Mouse (Mus musculus): ENCODE measurements around the gene Ptgds. TPM values are rescaled to one million over a fixed set of nuclear protein-coding genes. Genes with fewer than 3 reads are reported as not detected.
A peak's percentile ranks its signal among the peaks of the same experiment; 100 is the strongest.

The Ptgds gene
- polyA plus RNA-seq (2014; fragmentation: Nextera tagmentation; extraction: Ambion mirVana): not detected in 2 replicates

DNA sequence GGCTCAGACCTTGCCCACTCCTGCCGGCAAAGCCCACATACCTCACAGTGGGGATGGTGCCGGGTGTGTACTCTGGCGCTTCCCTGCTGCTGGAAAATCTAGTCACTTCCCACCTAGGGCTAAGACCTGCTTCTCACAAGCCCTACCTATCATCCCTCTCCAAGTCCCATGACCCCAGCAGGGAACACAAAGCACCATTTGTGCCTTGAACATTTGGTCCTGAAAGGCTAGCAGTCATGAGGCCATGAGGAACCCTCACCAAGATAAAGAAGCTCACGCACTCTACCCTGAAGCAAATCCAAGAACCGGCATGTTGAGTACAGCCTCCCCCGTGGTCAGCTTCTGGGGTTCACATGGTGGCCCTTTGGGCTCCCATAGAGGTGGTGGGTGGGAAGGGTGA lies at the start of gene Ptgds:
Gene Ptgds, minus strand, starts transcription at position 78 of the 400 bp plus-strand sequence.
- 49% methylated on average over 6 of the region's 6 CpGs for WGBS
- H3K4me2 ChIP-seq (ENCODE audit: low read depth, severe bottlenecking): no peak within 1 kb of the TSS
- no peak within 1 kb of the TSS for H3K27ac ChIP-seq (replicated peaks; ENCODE audit: low read depth, low read length)
- H3K9me3 ChIP-seq (ENCODE audit: control insufficient read depth, low read length): no peaks in the 10 kb centered on the region
- H3K9ac ChIP-seq (ENCODE audit: low read length): no peak within 1 kb of the TSS
- no peak within 1 kb of the TSS for H3K4me3 ChIP-seq (ENCODE audit: low read depth, low read length)
- ATAC-seq (ENCODE audit: insufficient number of reproducible peaks, low FRiP score, low TSS enrichment, low read depth) (no peak), DNase-seq (ENCODE audit: low spot score) (no peak)
- H3K36me3 ChIP-seq (ENCODE audit: control insufficient read depth, insufficient read depth, low read length): no peaks in the 10 kb centered on the region
- no peaks in the 10 kb centered on the region for H3K27me3 ChIP-seq (ENCODE audit: control insufficient read depth, insufficient read depth, low read length)
- peaks cover 5% of the 10 kb centered on the region; the same call in 1 of the 2 replicates for H3K4me1 ChIP-seq (ENCODE audit: control insufficient read depth, insufficient read depth, low read length)

DNA sequence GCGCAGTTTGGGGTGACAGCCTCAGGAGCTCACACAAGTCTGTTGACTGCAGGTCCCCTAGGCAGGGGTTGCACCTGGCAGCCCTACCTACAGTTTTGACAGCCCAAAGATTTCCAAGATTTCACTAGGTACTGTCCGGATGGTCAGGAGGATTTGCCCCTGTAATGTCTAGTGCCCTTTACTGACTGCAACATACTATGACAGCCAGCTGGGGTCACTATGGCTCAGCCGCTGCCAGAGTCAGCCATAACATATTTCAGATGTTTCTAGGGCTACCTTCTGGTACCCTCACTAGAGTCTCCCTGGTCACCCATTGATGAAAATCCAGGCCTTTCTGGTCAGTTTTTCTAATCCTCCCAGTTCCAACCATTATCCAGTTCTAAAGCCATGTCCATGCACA lies 40.1 kb upstream of the Ptgds start:
- no peak overlapping the region for H3K4me2 ChIP-seq (ENCODE audit: low read depth, severe bottlenecking)
- no peak for DNase-seq (ENCODE audit: low spot score)

GRCm38 (mm10) chr2:25506964-25507363 lies 37.1 kb upstream of the Ptgds start:
- H3K27ac ChIP-seq (replicated peaks; ENCODE audit: low read depth, low read length): no peak overlapping the region
- H3K4me3 ChIP-seq (ENCODE audit: low read depth, low read length): no peak overlapping the region
- 27% methylated on average over 5 of the region's 5 CpGs for WGBS
- ATAC-seq (ENCODE audit: insufficient number of reproducible peaks, low FRiP score, low TSS enrichment, low read depth) (no peak), DNase-seq (ENCODE audit: low spot score) (no peak)
- no peak overlapping the region for H3K4me2 ChIP-seq (ENCODE audit: low read depth, severe bottlenecking)
- peaks cover 9% of the 10 kb centered on the region; the same call in 1 of the 2 replicates for H3K36me3 ChIP-seq (ENCODE audit: control insufficient read depth, insufficient read depth, low read length)
- H3K27me3 ChIP-seq (ENCODE audit: control insufficient read depth, insufficient read depth, low read length): no peaks in the 10 kb centered on the region
- no peaks in the 10 kb centered on the region for H3K4me1 ChIP-seq (ENCODE audit: control insufficient read depth, insufficient read depth, low read length)
- H3K9ac ChIP-seq (ENCODE audit: low read length): no peak overlapping the region
- H3K9me3 ChIP-seq (ENCODE audit: control insufficient read depth, low read length): no peaks in the 10 kb centered on the region

More for the DNA sequence above, 40.1 kb upstream of the Ptgds start:
- H3K9ac ChIP-seq (ENCODE audit: low read length): no peak overlapping the region
- H3K36me3 ChIP-seq (ENCODE audit: control insufficient read depth, insufficient read depth, low read length): peaks cover 3% of the 10 kb centered on the region; the same call in 1 of the 2 replicates
- no peak for ATAC-seq (ENCODE audit: insufficient number of reproducible peaks, low FRiP score, low TSS enrichment, low read depth)
- no peaks in the 10 kb centered on the region for H3K4me1 ChIP-seq (ENCODE audit: control insufficient read depth, insufficient read depth, low read length)
- WGBS: 65% methylated on average over 3 of the region's 3 CpGs
- H3K27ac ChIP-seq (replicated peaks; ENCODE audit: low read depth, low read length): no peak overlapping the region
- no peaks in the 10 kb centered on the region for H3K9me3 ChIP-seq (ENCODE audit: control insufficient read depth, low read length)
- no peak overlapping the region for H3K4me3 ChIP-seq (ENCODE audit: low read depth, low read length)
- H3K27me3 ChIP-seq (ENCODE audit: control insufficient read depth, insufficient read depth, low read length): no peaks in the 10 kb centered on the region

GRCm38 (mm10) chr2:25505860-25506259 lies 36.0 kb upstream of the Ptgds start:
- no peak for ATAC-seq (ENCODE audit: insufficient number of reproducible peaks, low FRiP score, low TSS enrichment, low read depth)
- DNase-seq (ENCODE audit: low spot score): no peak
- Histone ChIP-seq H3K9ac (ENCODE audit: low read length) (no peak overlapping the region), H3K36me3 (ENCODE audit: control insufficient read depth, insufficient read depth, low read length) (peaks cover 9% of the 10 kb centered on the region; the same call in 1 of the 2 replicates), H3K27me3 (ENCODE audit: control insufficient read depth, insufficient read depth, low read length) (no peaks in the 10 kb centered on the region), H3K4me2 (ENCODE audit: low read depth, severe bottlenecking) (no peak overlapping the region), H3K4me1 (ENCODE audit: control insufficient read depth, insufficient read depth, low read length) (peaks cover 7% of the 10 kb centered on the region), H3K9me3 (ENCODE audit: control insufficient read depth, low read length) (no peaks in the 10 kb centered on the region), H3K27ac (replicated peaks; ENCODE audit: low read depth, low read length) (no peak overlapping the region), H3K4me3 (ENCODE audit: low read depth, low read length) (no peak overlapping the region)
- 94% methylated on average over 4 of the region's 4 CpGs for WGBS

- ATAC-seq (ENCODE audit: insufficient number of reproducible peaks, low FRiP score, low TSS enrichment, low read depth): no peak
- Histone ChIP-seq H3K4me2 (ENCODE audit: low read depth, severe bottlenecking) (no peak overlapping the region), H3K27me3 (ENCODE audit: control insufficient read depth, insufficient read depth, low read length) (no peaks in the 10 kb centered on the region), H3K4me3 (ENCODE audit: low read depth, low read length) (no peak overlapping the region), H3K27ac (replicated peaks; ENCODE audit: low read depth, low read length) (no peak overlapping the region), H3K4me1 (ENCODE audit: control insufficient read depth, insufficient read depth, low read length) (peaks cover 7% of the 10 kb centered on the region), H3K9ac (ENCODE audit: low read length) (no peak overlapping the region), H3K36me3 (ENCODE audit: control insufficient read depth, insufficient read depth, low read length) (peaks cover 9% of the 10 kb centered on the region; the same call in 1 of the 2 replicates), H3K9me3 (ENCODE audit: control insufficient read depth, low read length) (no peaks in the 10 kb centered on the region)
- WGBS: 93% methylated on average over 1 of the region's 1 CpGs
- DNase-seq (ENCODE audit: low spot score): no peak
Measured at GRCm38 (mm10) chr2:25505000-25505399, 35.2 kb upstream of the Ptgds start.

GRCm38 (mm10) chr2:25504538-25504937 lies 34.7 kb upstream of the Ptgds start:
- no peak for DNase-seq (ENCODE audit: low spot score)

DNA sequence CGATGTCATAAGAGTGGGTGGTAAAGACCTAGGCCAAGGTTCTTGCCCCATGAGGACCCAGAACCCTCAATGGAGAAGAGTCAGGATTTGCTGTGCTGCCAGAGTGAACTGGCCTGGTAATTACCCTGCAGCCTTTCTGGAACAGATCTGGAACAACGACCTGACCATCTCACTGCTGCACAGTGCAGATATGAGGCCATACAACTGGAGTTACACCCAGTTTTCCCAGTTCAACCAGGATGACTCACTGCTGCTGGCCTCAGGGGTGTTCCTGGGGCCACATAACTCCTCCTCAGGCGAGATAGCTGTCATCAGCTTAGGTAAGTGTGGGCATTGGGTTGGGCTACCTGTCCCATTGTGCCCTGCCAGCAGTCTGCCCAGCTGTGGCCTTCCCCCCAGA lies 32.9 kb upstream of the Ptgds start:
- Histone ChIP-seq H3K27ac (replicated peaks; ENCODE audit: low read depth, low read length) (no peak overlapping the region), H3K4me3 (ENCODE audit: low read depth, low read length) (no peak overlapping the region), H3K4me1 (ENCODE audit: control insufficient read depth, insufficient read depth, low read length) (peaks cover 7% of the 10 kb centered on the region), H3K4me2 (ENCODE audit: low read depth, severe bottlenecking) (no peak overlapping the region), H3K9ac (ENCODE audit: low read length) (no peak overlapping the region), H3K9me3 (ENCODE audit: control insufficient read depth, low read length) (no peaks in the 10 kb centered on the region), H3K36me3 (ENCODE audit: control insufficient read depth, insufficient read depth, low read length) (peaks cover 9% of the 10 kb centered on the region; the same call in 1 of the 2 replicates), H3K27me3 (ENCODE audit: control insufficient read depth, insufficient read depth, low read length) (no peaks in the 10 kb centered on the region)
- DNase-seq (ENCODE audit: low spot score) (no peak), ATAC-seq (ENCODE audit: insufficient number of reproducible peaks, low FRiP score, low TSS enrichment, low read depth) (no peak)
- WGBS: 85% methylated on average over 3 of the region's 3 CpGs

More at GRCm38 (mm10) chr2:25504538-25504937, 34.7 kb upstream of the Ptgds start:
- H3K4me3 ChIP-seq (ENCODE audit: low read depth, low read length): no peak overlapping the region
- ATAC-seq (ENCODE audit: insufficient number of reproducible peaks, low FRiP score, low TSS enrichment, low read depth): no peak
- no peak overlapping the region for H3K27ac ChIP-seq (replicated peaks; ENCODE audit: low read depth, low read length)
- no peak overlapping the region for H3K4me2 ChIP-seq (ENCODE audit: low read depth, severe bottlenecking)
- H3K27me3 ChIP-seq (ENCODE audit: control insufficient read depth, insufficient read depth, low read length): no peaks in the 10 kb centered on the region
- H3K36me3 ChIP-seq (ENCODE audit: control insufficient read depth, insufficient read depth, low read length): peaks cover 9% of the 10 kb centered on the region; the same call in 1 of the 2 replicates
- 94% methylated on average over 19 of the region's 19 CpGs for WGBS
- H3K4me1 ChIP-seq (ENCODE audit: control insufficient read depth, insufficient read depth, low read length): peaks cover 7% of the 10 kb centered on the region
- H3K9ac ChIP-seq (ENCODE audit: low read length): no peak overlapping the region
- no peaks in the 10 kb centered on the region for H3K9me3 ChIP-seq (ENCODE audit: control insufficient read depth, low read length)

- no peaks in the 10 kb centered on the region for H3K9me3 ChIP-seq (ENCODE audit: control insufficient read depth, low read length)
- H3K9ac ChIP-seq (ENCODE audit: low read length): peak within 1 kb of the TSS; percentile 76
- peak within 1 kb of the TSS; percentile 93 for H3K4me2 ChIP-seq (ENCODE audit: low read depth, severe bottlenecking)
- no peak for ATAC-seq (ENCODE audit: insufficient number of reproducible peaks, low FRiP score, low TSS enrichment, low read depth)
- peaks cover 7% of the 10 kb centered on the region for H3K4me1 ChIP-seq (ENCODE audit: control insufficient read depth, insufficient read depth, low read length)
- DNase-seq (ENCODE audit: low spot score): no peak
- peaks cover 9% of the 10 kb centered on the region; the same call in 1 of the 2 replicates for H3K36me3 ChIP-seq (ENCODE audit: control insufficient read depth, insufficient read depth, low read length)
- H3K27ac ChIP-seq (replicated peaks; ENCODE audit: low read depth, low read length): no peak within 1 kb of the TSS
- H3K4me3 ChIP-seq (ENCODE audit: low read depth, low read length): peak within 1 kb of the TSS; percentile 62
- H3K27me3 ChIP-seq (ENCODE audit: control insufficient read depth, insufficient read depth, low read length): no peaks in the 10 kb centered on the region
- 77% methylated on average over 20 of the region's 20 CpGs for WGBS
Measured at GRCm38 (mm10) chr2:25501593-25502486, 32.0 kb upstream of the Ptgds start, which contains the start of gene C8g. Gene C8g, minus strand, starts transcription at chr2:25501719.
